Mouse (Mus musculus): Measurements from ENCODE around the gene Slc22a30.
"Not testable (repeated sequence)": the region's sequence is repeated elsewhere in the genome, so short reads cannot be mapped to it uniquely, and the experiment has no call there.

Gene Slc22a30

GRCm38 (mm10) chr19:8405011-8405410 lies at the start of gene Slc22a30:
Gene Slc22a30, minus strand, starts transcription at chr19:8405111.
- not testable (repeated sequence) for DNase-seq (ENCODE audit: low spot score)

- DNase-seq (ENCODE audit: low spot score): no peak
Measured at GRCm38 (mm10) chr19:8448321-8448720, 43.4 kb upstream of the Slc22a30 start.

- DNase-seq (ENCODE audit: low spot score): no peak
Measured at GRCm38 (mm10) chr19:8447516-8447915, 42.6 kb upstream of the Slc22a30 start.

- DNase-seq (ENCODE audit: low spot score): no peak
Measured at GRCm38 (mm10) chr19:8431051-8431662, 26.2 kb upstream of the Slc22a30 start.

- not testable (repeated sequence) for DNase-seq (ENCODE audit: low spot score)
Measured at GRCm38 (mm10) chr19:8407290-8408021, 2.5 kb upstream of the Slc22a30 start.
